Mouse (Mus musculus) layer of hippocampus, postnatal 25 days (tissue): ENCODE data around the gene Olfr1080. TPM values are rescaled to one million over a fixed set of nuclear protein-coding genes. Genes with fewer than 3 reads are reported as not detected.
A peak's percentile ranks its signal among the peaks of the same experiment; 100 is the strongest.
"Not testable (repeated sequence)": the region's sequence is repeated elsewhere in the genome, so short reads cannot be mapped to it uniquely, and the experiment has no call there.

ENCODE experiments used
- DNase-seq, 2 experiments: peaks; one replicate each; pipeline ENCODE4 v3.0.0; 2022; ENCODE audit warnings: mixed read lengths in 2 of 2, low spot score in 1 of 2; ENCODE audit errors: extremely low spot score in 1 of 2
- total RNA-seq, 2 experiments: library from RNA; stranded (reverse); gene quantifications; 2 replicates each; pipeline ENCODE4 v1.2.3; 2021

Gene Olfr1080
- total RNA-seq: not detected

GRCm38 (mm10) chr2:86558135-86558534, at the start of gene Olfr1080:
Gene Olfr1080 (minus strand): TSS chr2:86558235.
- DNase-seq: not testable (repeated sequence)

GRCm38 (mm10) chr2:86598866-86599265, 40.8 kb upstream of the Olfr1080 start, which contains the start of gene Olfr1082:
Gene Olfr1082 (minus strand): TSS chr2:86598966.
- not testable (repeated sequence) for DNase-seq

GRCm38 (mm10) chr2:86542380-86542779, 15.7 kb downstream of the Olfr1080 start, which contains the start of gene Olfr1079:
Gene Olfr1079 (minus strand): TSS chr2:86542480.
- no peak for DNase-seq

GRCm38 (mm10) chr2:86530991-86531390, 27.0 kb downstream of the Olfr1080 start:
- peak in 1 of 2 experiments; percentile 6 for DNase-seq

- DNase-seq: no peak
Observed at GRCm38 (mm10) chr2:86508161-86508560, 49.9 kb downstream of the Olfr1080 start, which contains the start of gene Olfr1076. Gene Olfr1076 (plus strand): TSS chr2:86508461.

Other genes with a start within 250 kb of the Olfr1080 start
- not detected for gene Olfr1053, start 243.0 kb downstream of the Olfr1080 start, total RNA-seq
- gene Olfr1054, start 222.8 kb downstream of the Olfr1080 start, total RNA-seq: not detected
- gene Olfr1055, start 208.0 kb downstream of the Olfr1080 start, total RNA-seq: not detected
- gene Olfr1056, start 195.8 kb downstream of the Olfr1080 start, total RNA-seq: not detected
- not detected for gene Olfr1057, start 179.8 kb downstream of the Olfr1080 start, total RNA-seq
- not detected for gene Olfr1058, start 169.7 kb downstream of the Olfr1080 start, total RNA-seq
- gene Olfr1061, start 144.2 kb downstream of the Olfr1080 start, total RNA-seq: not detected
- not detected for gene Olfr1062, start 131.5 kb downstream of the Olfr1080 start, total RNA-seq
- not detected for gene Olfr1065, start 107.6 kb downstream of the Olfr1080 start, total RNA-seq
- not detected for gene Olfr1066, start 102.0 kb downstream of the Olfr1080 start, total RNA-seq
- gene Olfr228, start 70.8 kb downstream of the Olfr1080 start, total RNA-seq: not detected
- gene Olfr1076, start 49.8 kb downstream of the Olfr1080 start, total RNA-seq: not detected
- gene Olfr1079, start 15.8 kb downstream of the Olfr1080 start, total RNA-seq: not detected
- not detected for gene Olfr1082, start 40.7 kb upstream of the Olfr1080 start, total RNA-seq
- gene Olfr1084, start 81.5 kb upstream of the Olfr1080 start, total RNA-seq: not detected
- gene Olfr1085, start 103.8 kb upstream of the Olfr1080 start, total RNA-seq: not detected
- not detected for gene Olfr1086, start 121.9 kb upstream of the Olfr1080 start, total RNA-seq
- gene Olfr1087, start 140.2 kb upstream of the Olfr1080 start, total RNA-seq: not detected
- gene Olfr1089, start 175.5 kb upstream of the Olfr1080 start, total RNA-seq: not detected
- gene Olfr1090, start 200.8 kb upstream of the Olfr1080 start, total RNA-seq: not detected
- not detected for gene Olfr1093, start 224.2 kb upstream of the Olfr1080 start, total RNA-seq